Mouse (Mus musculus) gonadal fat pad, adult 2 months (tissue): Measurements from ENCODE around the gene Fam71e2. TPM values are rescaled to one million over a fixed set of nuclear protein-coding genes. Genes with fewer than 3 reads are reported as not detected.

Experiments
- DNase-seq: peaks from one replicate; pipeline ENCODE4 v3.0.0-alpha.2; 2012; ENCODE audit warnings: low read depth
- polyA plus RNA-seq: library from polyadenylated mRNA; depleted of rRNA; stranded (reverse); fragments of >200 nt; gene quantifications from 2 replicates; pipeline ENCODE4 v1.2.3, GENCODE M21; 2012

Gene Fam71e2
- polyA plus RNA-seq, 1 experiment, result 0.26 TPM

DNA sequence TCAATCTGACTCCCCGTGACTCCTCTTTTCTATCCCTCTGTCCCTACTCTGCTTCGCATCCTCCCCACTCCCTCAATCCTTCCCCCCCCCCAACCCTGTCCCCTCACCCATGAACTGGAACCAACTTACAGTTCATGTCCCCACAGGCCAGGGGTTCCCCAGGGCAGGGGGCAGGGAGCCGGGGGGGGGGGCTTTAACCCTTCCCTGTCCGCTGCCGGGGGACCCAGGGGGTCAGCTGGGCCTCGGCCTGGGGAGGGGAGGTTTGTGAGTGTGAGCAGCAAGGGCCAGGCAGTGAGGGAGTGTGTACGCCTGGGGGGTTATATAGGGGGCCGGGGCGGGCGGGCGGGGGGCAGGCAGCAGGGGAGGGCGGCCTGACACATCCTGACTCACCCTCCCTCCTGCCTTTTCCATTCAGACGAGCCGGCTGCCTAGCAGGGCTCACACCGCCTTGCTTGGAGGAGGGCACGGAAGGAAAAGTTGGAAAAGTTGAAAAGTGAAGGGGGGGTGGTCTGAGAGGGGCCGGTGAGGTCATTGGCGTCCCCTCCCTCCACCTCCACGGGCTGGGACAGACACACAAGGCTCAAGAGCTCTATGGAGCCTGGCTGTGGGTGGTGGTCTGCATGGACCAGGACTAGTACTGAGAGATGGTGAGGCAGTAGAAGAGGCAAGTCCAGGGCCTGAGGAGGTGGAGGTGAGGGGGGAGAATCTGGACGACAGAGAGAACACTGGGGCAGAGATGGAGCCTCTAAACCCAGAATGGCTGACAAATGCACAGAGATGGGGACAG lies 6.9 kb upstream of the Fam71e2 start:
- DNase-seq, result no peak

GRCm38 (mm10) chr7:4776861-4777830 lies 6.0 kb upstream of the Fam71e2 start:
- no peak for DNase-seq

GRCm38 (mm10) chr7:4776131-4776530 lies 5.0 kb upstream of the Fam71e2 start:
- DNase-seq, result no peak

GRCm38 (mm10) chr7:4764946-4765710 lies 6.0 kb downstream of the Fam71e2 start:
- DNase-seq, result no peak

- no peak for DNase-seq
These were observed 11.4 kb downstream of the Fam71e2 start for GRCm38 (mm10) chr7:4759670-4760069.

DNA sequence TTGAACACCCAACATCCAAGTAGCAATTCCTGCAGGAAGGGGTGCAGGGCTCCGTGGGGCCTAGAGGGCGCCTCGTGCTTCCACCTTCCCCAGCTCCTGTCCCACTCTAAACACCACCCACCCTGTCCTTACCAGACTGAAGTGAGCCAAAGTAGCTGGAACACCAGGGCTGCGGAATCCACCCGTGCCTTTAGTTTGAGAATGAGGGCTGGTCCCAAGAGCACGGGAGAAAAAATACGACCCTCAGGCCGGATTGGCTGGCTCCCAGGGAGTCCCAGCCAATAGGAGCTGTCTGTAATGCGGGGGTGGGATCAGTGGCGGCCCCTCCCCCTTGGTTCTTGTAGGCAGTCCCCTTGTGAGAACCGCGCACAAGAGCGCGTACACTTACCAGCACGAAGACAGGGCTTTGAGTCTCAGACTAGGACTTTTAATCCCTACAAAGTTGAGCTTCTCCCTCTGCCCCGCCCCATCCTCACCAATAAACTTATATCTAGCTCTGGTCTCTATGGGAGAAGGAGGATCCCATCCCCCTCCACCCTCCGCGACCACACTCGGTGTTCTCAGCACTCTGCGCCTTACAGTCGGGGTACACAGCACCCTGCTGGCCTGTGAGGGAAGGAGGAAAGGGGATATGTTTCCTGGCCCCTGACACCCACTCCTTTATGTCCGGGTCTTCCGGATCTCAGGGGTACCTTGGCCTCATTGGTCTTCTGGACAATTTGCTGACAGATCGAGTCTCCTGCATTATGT lies 18.1 kb downstream of the Fam71e2 start, which contains the start of gene Cox6b2:
Cox6b2 (minus strand) TSS at position 274 of the 750 bp plus-strand sequence.
- no peak for DNase-seq

GRCm38 (mm10) chr7:4751971-4752820 lies 18.9 kb downstream of the Fam71e2 start:
- DNase-seq, result no peak

DNA sequence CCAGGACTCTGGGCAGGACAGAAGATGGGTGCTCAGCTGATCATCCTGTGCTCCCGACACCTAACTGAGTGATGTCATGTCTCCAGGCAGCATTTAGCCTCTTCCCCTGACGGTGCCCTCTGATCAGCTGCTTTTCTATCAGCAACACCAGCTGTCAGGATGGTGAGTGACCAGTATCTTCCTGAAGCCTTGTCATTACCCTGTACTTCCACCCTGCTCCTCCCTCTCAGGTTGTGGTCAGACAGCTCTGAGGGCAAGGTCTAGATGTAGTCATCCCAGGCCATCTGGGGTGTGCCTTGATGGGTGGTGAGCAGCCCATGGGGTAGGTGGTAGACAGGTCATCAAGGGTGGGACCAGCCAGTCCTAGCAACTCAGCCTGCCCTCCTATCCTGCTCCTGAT lies 21.9 kb downstream of the Fam71e2 start:
- DNase-seq, result no peak

GRCm38 (mm10) chr7:4748321-4748720 lies 22.8 kb downstream of the Fam71e2 start:
- DNase-seq, result no peak

GRCm38 (mm10) chr7:4747156-4747899 lies 23.8 kb downstream of the Fam71e2 start:
- DNase-seq, result no peak

GRCm38 (mm10) chr7:4746326-4746980 lies 24.6 kb downstream of the Fam71e2 start:
- DNase-seq, result no peak

GRCm38 (mm10) chr7:4744886-4745285 lies 26.2 kb downstream of the Fam71e2 start:
- no peak for DNase-seq

- DNase-seq, result no peak
These were observed 27.7 kb downstream of the Fam71e2 start for GRCm38 (mm10) chr7:4743354-4743753.

DNA sequence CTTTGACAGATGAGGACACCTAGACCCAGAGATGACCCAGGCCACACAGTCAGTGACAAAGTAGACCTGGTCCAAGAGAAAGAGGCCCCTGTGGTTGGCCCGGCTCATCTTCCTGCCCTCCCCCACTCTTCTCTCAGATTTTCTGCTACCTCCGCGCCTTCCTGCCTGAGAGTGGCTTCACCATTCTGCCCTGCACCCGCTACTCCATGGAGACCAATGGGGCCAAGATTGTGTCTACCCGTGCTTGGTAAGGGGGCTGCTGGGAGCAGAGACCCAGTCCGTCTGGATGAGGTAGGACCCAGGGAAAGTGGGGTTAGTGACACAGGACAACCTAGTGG lies 28.7 kb downstream of the Fam71e2 start:
- no peak for DNase-seq

DNA sequence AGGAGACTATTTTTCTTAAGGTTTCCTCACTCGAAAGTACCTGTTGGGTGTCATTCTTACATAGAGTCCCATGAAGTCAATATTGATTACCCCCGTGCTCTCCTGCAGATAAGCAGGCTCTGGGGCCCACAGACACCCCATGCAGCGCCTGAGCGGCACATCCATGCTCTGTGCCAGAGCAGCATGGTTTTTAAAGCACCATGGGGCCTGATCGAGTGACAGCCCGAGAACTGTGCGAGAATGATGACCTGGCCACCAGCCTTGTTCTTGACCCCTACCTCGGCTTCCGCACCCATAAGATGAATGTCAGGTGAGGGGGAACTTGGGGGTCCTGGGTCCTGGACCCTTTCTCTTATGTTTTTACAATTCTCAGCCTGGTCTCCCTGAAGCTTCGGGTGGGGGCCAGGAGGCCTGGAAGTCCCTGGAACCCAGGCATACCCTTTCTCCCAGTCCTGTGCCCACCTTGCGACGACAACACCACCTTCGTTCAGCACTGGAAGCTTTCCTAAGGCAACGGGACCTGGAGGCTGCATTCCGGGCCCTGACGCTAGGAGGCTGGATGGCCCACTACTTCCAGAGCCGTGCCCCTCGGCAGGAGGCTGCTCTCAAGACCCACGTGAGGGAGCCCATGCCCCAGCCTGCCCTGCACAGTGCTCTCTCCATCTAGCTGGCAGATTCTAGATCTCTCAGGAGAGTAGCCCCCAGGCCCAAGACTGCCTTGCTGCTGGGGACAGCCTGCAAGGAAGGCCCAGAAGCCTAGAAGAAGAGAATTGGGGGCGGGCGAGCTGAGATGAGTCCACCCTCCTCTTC lies 29.2 kb downstream of the Fam71e2 start:
- no peak for DNase-seq

- DNase-seq, result no peak
These were observed 30.0 kb downstream of the Fam71e2 start for GRCm38 (mm10) chr7:4741151-4741550.

- no peak for DNase-seq
These were observed 30.8 kb downstream of the Fam71e2 start for GRCm38 (mm10) chr7:4740309-4740727.
